Mouse (Mus musculus) liver, postnatal 0 days (tissue): Measurements from ENCODE around the gene Frmd4b. TPM values are rescaled to one million over a fixed set of nuclear protein-coding genes. Genes with fewer than 3 reads are reported as not detected.

Experiments used
- ATAC-seq: fragments of 200-750 bp; cut with Nextera tagmentation; 2 replicates; pipeline ENCODE4 v1.8.0; 2017; ENCODE audit warnings: mild to moderate bottlenecking, moderate library complexity
- DNase-seq: peaks from one replicate; pipeline ENCODE4 v3.0.0-alpha.2; 2016
- H3K27ac ChIP-seq: fragments of 300-500 bp; sonication (generic); 2 replicates; pipeline ENCODE4 v1.5.1; 2014; ENCODE audit warnings: antibody characterized with exemption, moderate library complexity, mild to moderate bottlenecking, low read depth
- H3K27me3 ChIP-seq: fragments of 300-500 bp; sonication (generic); 2 replicates; pipeline ENCODE4 v1.6.1; 2014; ENCODE audit warnings: low read length, control low read depth, mixed read lengths; ENCODE audit not compliant: insufficient read depth
- H3K36me3 ChIP-seq: fragments of 300-500 bp; sonication (generic); replicated peaks from 2 replicates; pipeline ENCODE4 v1.6.1; 2014; ENCODE audit warnings: mild to moderate bottlenecking, control low read depth, low read length, moderate library complexity, mixed read lengths; ENCODE audit not compliant: insufficient read depth
- H3K4me1 ChIP-seq: fragments of 300-500 bp; sonication (generic); 2 replicates; pipeline ENCODE4 v1.6.1; 2014; ENCODE audit warnings: antibody characterized with exemption, mild to moderate bottlenecking, control low read depth; ENCODE audit not compliant: insufficient read depth
- H3K4me2 ChIP-seq: fragments of 300-500 bp; sonication (generic); 2 replicates; pipeline ENCODE4 v1.6.1; 2014; ENCODE audit warnings: low read depth, mild to moderate bottlenecking, low read length, moderate library complexity, mixed read lengths
- H3K4me3 ChIP-seq: fragments of 300-500 bp; sonication (generic); 2 replicates; pipeline ENCODE4 v1.5.1; 2014; ENCODE audit warnings: low read depth, low read length
- H3K9ac ChIP-seq: fragments of 300-500 bp; sonication (generic); replicated peaks from 2 replicates; pipeline ENCODE4 v1.6.1; 2014; ENCODE audit warnings: mild to moderate bottlenecking, moderate library complexity
- H3K9me3 ChIP-seq: fragments of 300-500 bp; sonication (generic); 2 replicates; pipeline ENCODE4 v1.6.1; 2016; ENCODE audit warnings: mild to moderate bottlenecking, control low read depth, low read length, mixed read lengths
- CTCF ChIP-seq: sonication (generic); IDR thresholded peaks from 2 replicates; pipeline ENCODE4 v1.5.1; 2016; ENCODE audit warnings: antibody characterized with exemption, low read depth
- EP300 ChIP-seq: IDR thresholded peaks from 2 replicates; pipeline ENCODE4 v1.6.1; 2016; ENCODE audit warnings: antibody characterized with exemption, low read depth, mild to moderate bottlenecking
- WGBS: fragments of 180-500 bp; shearing (Covaris S2); extraction: QIAGEN DNeasy Blood & Tissue Kit; methylation state at CpG from one replicate; pipeline ENCODE4 v1.1.7; 2014; ENCODE audit not compliant: insufficient replicate concordance; 5-methylcytosine and 5-hydroxymethylcytosine counted together
- polyA plus RNA-seq: library from polyadenylated mRNA; unstranded; fragments of >200 nt; fragmentation: Nextera tagmentation; extraction: Ambion mirVana; gene quantifications from 2 replicates; pipeline ENCODE4 v1.2.1, GENCODE M21; 2015

The Frmd4b gene
- polyA plus RNA-seq, 1 experiment from 2014 or later, result 8.3 TPM

DNA sequence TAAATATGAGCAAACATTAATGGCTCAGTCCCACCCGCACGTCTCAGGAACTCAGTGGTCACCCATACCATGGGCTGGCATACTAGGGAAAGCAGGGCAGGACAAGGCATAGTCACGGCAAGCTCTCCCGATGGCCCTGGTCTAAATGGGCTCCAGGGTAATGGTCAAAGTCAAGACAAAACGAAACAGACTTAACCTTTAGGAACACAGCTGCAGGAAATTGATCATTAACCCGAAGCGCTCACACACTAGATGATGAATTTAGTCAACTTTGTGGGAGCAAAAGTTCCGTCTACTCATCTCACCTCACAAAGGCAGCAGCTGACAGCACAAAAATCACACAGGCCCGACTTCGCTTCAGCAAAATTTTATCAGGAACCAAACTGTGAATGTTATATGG, 97.8 kb downstream of the Frmd4b start:
- Histone ChIP-seq H3K4me2 (peak overlapping the region; percentile 33), H3K36me3 (no peaks in the 10 kb centered on the region), H3K4me1 (peaks cover 19% of the 10 kb centered on the region; the same call in 1 of the 2 replicates), H3K4me3 (no peak overlapping the region), H3K27ac (peak overlapping the region; percentile 56), H3K9me3 (no peaks in the 10 kb centered on the region), H3K27me3 (no peaks in the 10 kb centered on the region), H3K9ac (no peak overlapping the region)
- no peak for DNase-seq
- ATAC-seq, result peak; percentile 72
- TF ChIP-seq CTCF (no peak), EP300 (no peak)
- WGBS, result 60% methylated on average over 10 of the region's 10 CpGs

DNA sequence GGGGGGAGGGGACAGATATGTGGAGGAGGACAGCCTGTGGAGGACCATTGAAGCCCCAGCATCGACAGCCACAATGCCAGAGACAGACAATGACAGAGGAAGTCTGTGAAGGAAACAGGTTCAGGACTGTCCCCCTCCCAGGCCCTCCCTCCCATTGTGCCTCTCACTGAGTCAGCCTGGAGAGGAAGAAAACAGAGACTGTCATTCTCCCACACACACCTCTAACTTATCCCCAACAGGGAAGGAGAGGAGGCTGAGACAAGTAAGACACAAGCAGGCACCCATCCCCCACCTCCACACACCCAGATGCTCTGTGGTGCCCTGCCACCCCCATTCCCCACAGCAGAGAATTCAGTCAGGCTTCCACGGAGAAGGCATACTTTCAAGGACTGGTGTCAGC, 98.9 kb downstream of the Frmd4b start:
- Histone ChIP-seq H3K27me3 (no peaks in the 10 kb centered on the region), H3K4me2 (peak overlapping the region; percentile 16; the same call in 1 of the 2 replicates), H3K9ac (no peak overlapping the region), H3K36me3 (no peaks in the 10 kb centered on the region), H3K9me3 (no peaks in the 10 kb centered on the region), H3K27ac (no peak overlapping the region), H3K4me1 (peaks cover 19% of the 10 kb centered on the region; the same call in 1 of the 2 replicates), H3K4me3 (no peak overlapping the region)
- TF ChIP-seq EP300 (no peak), CTCF (no peak)
- 0 out of 2 replicates have a peak, but pooled peaks have one; percentile 16 for ATAC-seq
- 8% methylated on average over 2 of the region's 2 CpGs for WGBS
- no peak for DNase-seq

DNA sequence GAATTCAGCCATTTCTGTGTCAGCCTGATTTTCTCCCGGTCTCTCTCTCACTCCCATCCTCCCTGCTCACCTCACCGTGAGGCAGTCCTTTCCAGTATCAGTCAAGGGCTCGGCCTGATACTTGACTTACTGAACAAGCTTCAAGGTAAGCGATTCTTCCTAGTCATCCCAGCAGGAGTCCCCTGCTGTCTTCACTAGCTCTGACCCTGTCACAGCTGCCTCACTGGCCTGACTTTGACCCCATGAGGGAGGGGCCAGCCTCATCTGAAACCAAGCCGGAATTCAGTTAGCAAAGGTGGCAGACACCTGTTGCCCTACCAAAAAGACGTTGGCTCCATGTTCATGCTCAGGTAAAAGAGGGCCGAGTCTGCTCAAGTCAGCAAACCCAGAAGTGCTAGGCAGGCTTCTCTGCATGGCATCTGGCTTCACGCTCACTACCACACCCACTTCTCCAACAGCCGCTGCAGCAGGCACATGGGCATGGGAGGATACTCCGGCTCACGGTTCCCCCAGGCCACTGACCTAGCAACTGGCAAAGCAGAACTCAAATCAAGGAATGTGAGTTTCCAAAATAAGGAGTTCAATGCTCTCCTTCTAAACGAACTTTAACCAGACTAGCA, 99.6 kb downstream of the Frmd4b start:
- Histone ChIP-seq H3K27me3 (no peaks in the 10 kb centered on the region), H3K27ac (no peak overlapping the region), H3K36me3 (no peaks in the 10 kb centered on the region), H3K9ac (no peak overlapping the region), H3K9me3 (no peaks in the 10 kb centered on the region), H3K4me1 (peaks cover 19% of the 10 kb centered on the region; the same call in 1 of the 2 replicates), H3K4me2 (peak overlapping the region; percentile 50), H3K4me3 (no peak overlapping the region)
- 54% methylated on average over 12 of the region's 12 CpGs for WGBS
- no peak for TF ChIP-seq EP300
- TF ChIP-seq CTCF, result no peak
- ATAC-seq (no peak), DNase-seq (no peak)

DNA sequence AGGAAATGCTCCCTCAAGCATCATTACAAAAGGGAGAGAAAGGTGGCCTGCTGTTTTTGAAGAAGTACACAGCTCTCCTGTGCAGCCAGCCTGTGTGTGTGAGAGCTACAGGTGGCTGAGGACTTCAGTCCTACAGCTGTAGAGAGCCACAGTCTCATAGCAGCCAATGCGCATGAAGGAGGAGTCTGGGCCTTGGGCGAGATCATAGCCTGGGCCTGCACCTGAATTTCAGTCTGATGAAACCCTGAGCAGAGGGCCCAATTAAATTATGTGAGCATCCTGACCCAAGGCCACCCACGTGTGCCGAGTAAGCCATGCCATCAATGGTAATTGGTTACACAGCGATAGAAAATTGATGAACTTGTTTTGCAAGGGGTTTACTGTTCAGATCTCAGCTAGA, 100.4 kb downstream of the Frmd4b start:
- H3K27me3 ChIP-seq, result no peaks in the 10 kb centered on the region
- no peaks in the 10 kb centered on the region for H3K9me3 ChIP-seq
- DNase-seq (no peak), ATAC-seq (peak; percentile 33; the same call in 1 of the 2 replicates)
- H3K4me1 ChIP-seq, result peaks cover 19% of the 10 kb centered on the region; the same call in 1 of the 2 replicates
- TF ChIP-seq EP300 (no peak), CTCF (no peak)
- no peak overlapping the region for H3K4me2 ChIP-seq
- no peak overlapping the region for H3K27ac ChIP-seq
- H3K4me3 ChIP-seq, result no peak overlapping the region
- H3K9ac ChIP-seq, result no peak overlapping the region
- 74% methylated on average over 5 of the region's 5 CpGs for WGBS
- H3K36me3 ChIP-seq, result no peaks in the 10 kb centered on the region

DNA sequence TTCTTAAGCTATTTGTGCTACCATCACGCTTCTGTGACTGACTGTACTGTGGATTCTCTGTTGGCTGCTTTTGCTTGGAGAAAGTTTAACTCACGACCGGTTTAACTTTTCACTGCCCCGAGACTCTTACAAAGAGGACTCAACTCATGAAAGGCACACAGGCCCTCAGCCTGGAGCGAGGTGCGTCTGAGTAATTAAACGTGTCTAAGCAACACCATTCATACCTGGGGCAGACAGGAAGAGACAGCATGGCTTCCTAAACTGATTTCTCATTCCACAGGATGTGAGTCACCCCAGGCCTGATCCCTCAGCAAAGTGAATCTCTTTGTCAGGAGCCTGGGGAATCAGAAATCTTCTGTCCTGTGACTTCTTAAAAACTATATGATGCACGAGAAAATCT, 106.6 kb downstream of the Frmd4b start:
- Histone ChIP-seq H3K4me1 (0 out of 2 replicates have a peak, but pooled peaks cover 3% of the 10 kb centered on the region), H3K36me3 (no peaks in the 10 kb centered on the region), H3K27me3 (no peaks in the 10 kb centered on the region), H3K9ac (no peak overlapping the region), H3K4me3 (no peak overlapping the region), H3K9me3 (no peaks in the 10 kb centered on the region), H3K4me2 (no peak overlapping the region), H3K27ac (no peak overlapping the region)
- DNase-seq, result no peak
- 58% methylated on average over 8 of the region's 8 CpGs for WGBS
- ATAC-seq, result no peak
- no peak for TF ChIP-seq EP300
- no peak for TF ChIP-seq CTCF

DNA sequence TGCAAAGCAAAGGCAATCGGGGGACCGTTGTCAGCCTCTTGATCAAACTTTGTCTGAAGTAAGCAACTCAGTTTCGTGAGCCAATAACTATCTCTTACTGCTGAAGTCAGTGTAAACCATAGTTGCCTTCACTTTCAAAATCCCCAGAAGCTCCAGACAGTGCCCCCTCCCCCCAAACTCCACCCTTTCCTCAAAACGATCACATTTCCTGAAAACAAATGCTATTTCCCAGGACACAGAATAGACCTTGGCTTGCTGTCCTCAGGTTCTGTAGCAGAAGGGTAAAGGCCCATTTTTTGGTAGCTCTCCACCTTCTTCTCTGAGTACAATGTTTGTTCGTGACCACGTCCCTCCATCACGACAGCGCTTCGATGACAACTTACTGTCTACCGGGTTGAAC, 107.9 kb downstream of the Frmd4b start:
- H3K4me1 ChIP-seq, result 0 out of 2 replicates have a peak, but pooled peaks cover 3% of the 10 kb centered on the region
- no peaks in the 10 kb centered on the region for H3K27me3 ChIP-seq
- ATAC-seq (no peak), DNase-seq (no peak)
- H3K4me2 ChIP-seq, result no peak overlapping the region
- no peaks in the 10 kb centered on the region for H3K9me3 ChIP-seq
- WGBS, result 75% methylated on average over 10 of the region's 10 CpGs
- TF ChIP-seq CTCF (no peak), EP300 (no peak)
- H3K4me3 ChIP-seq, result no peak overlapping the region
- no peaks in the 10 kb centered on the region for H3K36me3 ChIP-seq
- no peak overlapping the region for H3K27ac ChIP-seq
- no peak overlapping the region for H3K9ac ChIP-seq
